Mouse (Mus musculus) CD4-positive, CD25-positive, alpha-beta regulatory T cell, adult 9 weeks (primary cell): ENCODE data around the gene Palm3. TPM values are rescaled to one million over a fixed set of nuclear protein-coding genes. Genes with fewer than 3 reads are reported as not detected.

Source experiments
- polyA plus RNA-seq: library from polyadenylated mRNA; unstranded; fragments of 100-300 nt; shearing (Covaris generic); gene quantifications from one replicate; pipeline ENCODE4 v1.2.1, GENCODE M21; 2017

Palm3 gene
- 4.0 TPM for polyA plus RNA-seq

DNA sequence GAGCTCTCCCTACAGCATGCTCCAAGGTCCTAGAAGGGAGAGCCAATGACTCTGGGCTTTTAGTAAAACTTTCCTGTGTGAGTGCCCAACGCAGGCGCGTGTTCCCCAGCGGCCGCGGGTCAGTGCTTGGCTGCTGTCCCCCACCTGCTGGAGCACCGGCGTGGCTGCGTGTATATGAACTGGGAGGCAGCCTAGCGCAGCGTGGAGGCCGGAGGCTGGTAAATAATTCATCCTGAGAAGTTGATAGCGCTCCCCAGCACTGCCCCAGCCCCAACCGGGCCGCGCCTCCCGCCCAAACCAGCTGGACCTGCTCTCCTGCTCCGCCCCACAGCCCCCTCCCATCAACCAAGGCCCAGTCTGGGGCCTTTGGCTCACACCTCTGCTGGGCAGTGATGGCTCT, at the start of gene Palm3:
TSS of gene Palm3 (plus strand) at position 376 of the 400 bp plus-strand sequence.

DNA sequence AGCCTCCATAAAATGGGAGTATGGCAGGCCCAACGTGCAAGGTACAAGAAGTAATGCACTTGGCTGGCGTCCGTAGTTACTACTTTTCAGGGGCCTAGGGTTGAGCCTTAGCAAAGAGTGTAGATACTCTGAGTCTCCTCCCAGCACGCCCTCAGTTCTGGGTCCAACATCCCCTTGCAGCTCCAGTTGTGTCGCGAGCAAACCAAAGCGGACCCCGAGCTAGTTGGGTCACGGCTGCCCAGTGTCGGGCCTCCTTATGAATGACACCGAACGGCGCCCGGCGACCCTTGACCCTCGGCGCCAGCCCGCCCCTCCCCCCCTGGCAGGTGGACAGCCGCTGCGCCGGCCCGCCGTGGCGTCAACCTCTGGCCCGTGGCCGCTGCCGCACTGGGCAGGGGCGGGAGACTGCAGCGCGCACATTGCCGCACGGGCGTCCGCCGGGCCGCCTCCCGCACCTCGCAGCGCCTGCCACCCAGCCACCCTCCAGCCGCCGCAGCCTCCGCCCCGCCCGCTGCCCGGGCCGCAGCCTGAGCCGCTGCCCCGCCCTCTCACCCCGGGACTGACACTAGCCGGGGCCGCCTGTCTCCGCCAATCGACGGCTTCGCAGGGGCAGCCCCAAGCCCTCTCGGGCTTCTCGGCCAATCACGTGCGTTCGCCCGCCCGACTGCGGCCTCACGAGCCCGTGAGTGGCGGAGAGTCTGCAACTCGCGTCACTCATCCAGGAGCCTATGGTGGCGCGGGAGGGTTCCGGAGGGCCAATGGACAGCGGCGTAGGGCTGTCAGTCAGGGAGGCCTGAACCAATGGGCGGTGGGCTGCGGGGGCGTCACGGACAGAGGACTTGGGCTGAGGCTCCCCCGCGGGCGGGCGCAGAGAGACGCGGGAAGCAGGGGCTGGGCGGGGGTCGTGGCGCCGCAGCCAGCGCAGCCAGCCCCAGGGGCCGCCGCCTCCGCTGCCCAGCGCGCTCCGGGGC, 48.8 kb upstream of the Palm3 start, which contains the start of gene Prkaca:
TSS of gene Prkaca (plus strand) at position 844 of the 971 bp plus-strand sequence.

DNA sequence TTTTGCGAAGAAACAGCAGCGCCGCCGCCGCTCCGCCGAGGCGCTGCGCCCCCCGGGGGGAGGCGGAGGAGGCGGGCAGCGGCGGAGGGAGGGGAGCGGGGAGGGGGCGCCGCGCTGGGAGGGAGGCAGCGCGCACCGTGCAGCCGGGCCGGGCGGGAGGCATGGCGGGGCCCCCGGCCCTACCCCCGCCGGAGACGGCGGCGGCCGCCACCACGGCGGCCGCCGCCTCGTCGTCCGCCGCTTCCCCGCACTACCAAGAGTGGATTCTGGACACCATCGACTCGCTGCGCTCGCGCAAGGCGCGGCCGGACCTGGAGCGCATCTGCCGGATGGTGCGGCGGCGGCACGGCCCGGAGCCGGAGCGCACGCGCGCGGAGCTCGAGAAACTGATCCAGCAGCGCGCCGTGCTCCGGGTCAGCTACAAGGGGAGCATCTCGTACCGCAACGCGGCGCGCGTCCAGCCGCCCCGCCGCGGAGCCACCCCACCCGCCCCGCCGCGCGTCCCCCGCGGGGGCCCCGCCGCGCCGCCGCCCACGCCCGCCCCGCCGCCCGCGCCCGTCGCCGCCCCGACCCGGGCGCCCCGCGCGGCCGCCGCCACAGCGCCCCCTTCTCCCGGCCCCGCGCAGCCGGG, 23.6 kb upstream of the Palm3 start, which contains the start of gene Samd1:
TSS of gene Samd1 (plus strand) at position 162 of the 631 bp plus-strand sequence.

DNA sequence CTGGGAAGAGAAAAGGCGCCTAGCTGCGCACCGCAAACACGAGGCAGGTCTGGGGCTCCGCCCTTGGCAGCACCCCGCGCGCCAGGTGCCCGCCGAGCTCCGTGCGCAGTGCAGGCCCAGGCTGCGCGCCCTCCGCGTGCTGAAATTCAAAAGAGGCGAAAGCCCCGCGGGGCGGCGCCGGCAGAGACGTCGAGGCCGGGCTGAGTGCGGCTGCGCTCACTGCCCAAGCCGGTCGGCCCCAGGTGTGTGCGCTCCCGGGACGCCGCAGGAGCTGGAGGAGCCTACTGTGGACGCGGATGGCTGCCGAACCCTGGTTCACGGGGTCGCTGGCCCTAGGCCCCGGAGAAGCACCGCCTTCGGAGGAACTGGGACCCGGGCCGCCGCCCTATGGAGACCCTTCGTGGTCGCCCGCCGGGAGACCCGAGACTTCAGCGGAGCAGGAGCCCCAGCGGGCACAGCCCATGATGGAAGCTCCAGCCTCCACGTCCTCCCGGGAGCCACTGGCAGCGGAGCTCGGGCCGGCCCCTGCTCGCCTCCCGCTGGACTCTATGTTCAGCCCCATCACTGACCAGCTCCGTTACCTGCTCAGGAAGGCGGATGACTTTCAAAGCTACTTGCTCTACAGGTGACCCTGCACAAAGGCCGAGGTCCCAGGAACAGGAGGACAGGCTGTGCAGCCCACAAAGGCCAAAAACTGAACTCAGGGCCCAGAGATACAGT, 19.8 kb upstream of the Palm3 start, which contains the start of gene 1700067K01Rik:
TSS of gene 1700067K01Rik (plus strand) at position 222 of the 720 bp plus-strand sequence.

DNA sequence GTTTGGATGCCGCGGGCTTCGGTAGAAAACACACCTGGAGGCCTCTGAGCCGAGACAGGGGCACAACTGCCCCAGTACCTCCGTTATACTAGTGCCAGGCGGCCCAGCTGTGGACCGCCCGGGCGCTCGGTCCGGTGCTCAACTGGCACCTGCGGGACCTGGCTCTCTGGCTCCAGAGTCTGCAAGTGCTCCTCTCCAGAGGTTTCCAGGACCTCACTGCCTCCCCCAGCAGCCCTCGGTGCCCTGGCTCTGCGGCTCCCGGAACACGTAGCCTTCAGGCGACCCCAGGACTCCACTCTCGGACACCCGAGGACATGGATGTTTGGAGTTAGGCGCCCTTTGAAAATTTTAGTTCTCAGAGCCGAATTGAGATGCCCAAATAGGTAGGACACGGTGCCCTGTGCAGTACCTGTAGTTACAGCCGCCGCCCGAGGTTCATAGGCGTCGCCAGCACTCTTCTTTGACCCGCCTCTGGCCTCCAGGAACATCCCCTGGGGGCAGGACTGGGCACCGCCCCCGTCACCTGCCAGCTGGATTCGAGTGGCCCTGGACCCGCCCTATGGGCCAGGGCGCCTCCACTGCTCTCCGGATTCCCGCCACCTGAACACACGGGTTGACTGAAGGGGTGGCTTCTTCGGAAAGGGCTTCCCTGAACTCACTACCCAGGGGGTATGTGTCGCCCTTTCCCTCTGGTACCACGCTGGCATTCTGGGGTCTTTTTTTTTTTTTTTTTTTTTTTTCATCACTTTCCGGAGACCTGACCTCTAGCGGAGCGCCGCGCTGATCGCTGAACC, 9.4 kb upstream of the Palm3 start, which contains the start of gene 2210011C24Rik:
TSS of gene 2210011C24Rik (minus strand) at position 467 of the 794 bp plus-strand sequence.

DNA sequence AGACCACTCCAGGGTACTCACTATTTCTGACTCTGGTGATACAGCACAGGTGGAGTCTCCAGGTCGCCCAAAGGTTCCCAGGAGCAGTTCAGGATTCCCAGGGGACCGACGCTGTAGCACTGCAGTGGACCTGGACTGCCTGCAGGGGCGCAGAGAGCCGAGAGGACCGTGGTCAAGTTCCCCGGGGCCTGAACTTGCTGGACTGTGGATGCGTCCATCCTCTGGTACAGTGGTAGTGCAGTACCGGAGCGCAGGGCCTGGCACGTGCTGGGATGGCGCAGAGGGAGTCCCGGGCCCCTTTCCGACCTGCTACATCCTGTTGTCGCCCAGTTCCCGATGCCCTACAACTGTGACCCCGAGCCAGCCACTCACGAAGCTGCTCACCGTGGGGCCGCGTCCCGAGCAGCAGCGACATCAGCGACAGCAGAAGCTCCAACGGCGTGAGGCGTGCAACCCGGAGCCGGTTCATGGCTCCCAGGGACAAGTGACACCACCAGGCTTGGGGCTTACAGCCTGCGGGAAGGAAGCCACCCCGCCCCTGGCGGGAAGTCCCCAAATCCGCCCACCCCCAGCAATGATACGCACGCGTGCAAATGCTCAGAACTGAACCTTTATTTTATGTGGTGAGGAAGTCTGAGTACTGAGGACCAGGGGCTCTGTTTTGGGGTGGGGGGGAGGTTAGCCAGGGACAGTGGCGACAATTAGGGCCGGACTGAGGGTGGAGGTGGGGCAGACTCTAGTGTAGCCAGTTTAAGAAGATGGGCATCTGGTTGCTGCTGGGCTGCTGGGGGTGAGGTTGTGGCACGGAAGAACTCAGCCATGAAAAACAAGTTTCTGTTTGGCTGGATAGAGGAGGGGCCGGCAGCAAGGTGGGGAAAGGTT, 21.0 kb downstream of the Palm3 start, which contains the start of gene Il27ra:
TSS of gene Il27ra (minus strand) at position 524 of the 882 bp plus-strand sequence.

DNA sequence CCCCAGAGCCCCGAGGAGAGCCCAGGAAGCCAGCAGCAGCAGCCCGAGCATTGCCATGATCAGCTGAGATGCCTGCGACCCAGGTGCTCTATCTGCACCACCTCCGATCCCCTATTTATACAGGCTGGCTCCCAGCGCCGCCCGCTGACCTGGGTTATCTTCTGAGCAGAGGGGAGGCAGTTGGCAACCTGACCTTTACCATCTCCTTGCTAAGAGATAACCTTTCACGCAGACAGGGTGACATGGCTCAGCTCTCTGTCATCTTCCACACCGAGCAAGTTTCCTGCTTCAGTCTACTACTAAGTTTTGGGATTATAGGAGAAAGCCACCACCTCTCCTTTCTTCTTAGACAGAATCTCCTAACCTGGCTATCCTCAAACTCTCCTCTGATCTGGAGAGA, 23.6 kb downstream of the Palm3 start, which contains the start of gene Rln3:
TSS of gene Rln3 (minus strand) at position 101 of the 400 bp plus-strand sequence.

DNA sequence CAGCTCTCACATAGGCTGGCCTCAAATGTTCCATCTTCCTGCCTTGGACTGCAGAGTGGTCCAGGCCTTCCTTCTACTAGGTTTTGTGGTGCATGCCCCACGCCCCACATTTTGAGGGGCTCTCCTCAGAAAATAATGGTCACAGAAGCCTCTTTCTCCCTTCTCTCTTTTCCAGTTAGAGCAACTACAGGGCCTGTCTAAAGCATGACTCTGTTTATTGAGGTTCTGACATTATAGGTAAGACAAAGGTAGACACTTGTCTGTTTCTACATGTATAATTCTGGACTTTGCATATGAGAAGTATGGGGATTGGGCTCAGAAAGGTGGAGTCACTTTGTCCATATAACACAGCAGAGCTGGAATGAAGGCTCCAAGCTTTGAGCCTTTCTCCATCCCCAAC, 43.8 kb downstream of the Palm3 start, which contains the start of gene Gm10643:
TSS of gene Gm10643 (minus strand) at position 101 of the 400 bp plus-strand sequence.

DNA sequence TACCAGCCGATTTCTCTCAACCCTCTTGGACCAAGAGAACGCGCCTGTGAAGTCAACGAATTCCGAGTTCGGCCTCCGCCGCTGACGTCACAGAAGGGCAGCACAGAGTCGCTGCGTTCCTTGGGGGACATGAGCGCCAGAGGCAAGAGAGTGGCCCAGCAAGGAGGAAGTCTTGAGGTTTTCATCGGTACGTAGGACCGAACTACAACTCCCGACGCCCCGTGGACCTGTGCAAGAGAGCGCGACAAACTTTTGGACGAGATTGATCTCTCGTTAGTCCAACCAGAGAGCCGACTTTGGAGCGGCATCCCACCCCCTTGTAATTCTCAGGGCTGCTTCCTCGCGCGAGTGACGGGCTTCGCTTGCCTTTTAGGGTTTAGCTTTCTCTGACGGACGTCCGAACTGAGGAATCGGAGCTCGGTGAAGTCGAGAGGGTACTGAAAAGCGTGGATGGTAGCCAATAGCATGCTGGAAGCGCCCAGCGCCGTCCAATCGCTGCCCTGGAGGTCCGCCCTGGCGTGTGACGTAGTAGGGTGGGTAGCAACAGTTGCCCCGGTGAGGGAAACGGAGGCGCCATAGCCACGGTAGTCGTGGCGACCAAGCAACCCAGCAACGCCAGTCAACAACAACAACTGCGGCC, 45.1 kb downstream of the Palm3 start, which contains the start of gene Rfx1:
TSS of gene Rfx1 (plus strand) at position 544 of the 640 bp plus-strand sequence.

Other genes starting within 250 kb of the Palm3 start
- gene Adgrl1, start 121.4 kb upstream of the Palm3 start, polyA plus RNA-seq = 4.2 TPM
- 0.37 TPM for gene Gm10644, start 66.3 kb upstream of the Palm3 start, polyA plus RNA-seq
- 18.7 TPM for gene Asf1b, start 66.0 kb upstream of the Palm3 start, polyA plus RNA-seq
- gene Prkaca, start 48.5 kb upstream of the Palm3 start, polyA plus RNA-seq = 2.1 TPM
- 2.9 TPM for gene Samd1, start 23.8 kb upstream of the Palm3 start, polyA plus RNA-seq
- 0.82 TPM for gene 1700067K01Rik, start 20.0 kb upstream of the Palm3 start, polyA plus RNA-seq
- 0.38 TPM for gene 2210011C24Rik, start 9.3 kb upstream of the Palm3 start, polyA plus RNA-seq
- 415 TPM for gene Il27ra, start 21.1 kb downstream of the Palm3 start, polyA plus RNA-seq
- gene Rln3, start 23.5 kb downstream of the Palm3 start, polyA plus RNA-seq = 132 TPM
- 0.98 TPM for gene Gm10643, start 43.7 kb downstream of the Palm3 start, polyA plus RNA-seq
- gene Rfx1, start 45.4 kb downstream of the Palm3 start, polyA plus RNA-seq = 28.6 TPM
- gene Dcaf15, start 83.3 kb downstream of the Palm3 start, polyA plus RNA-seq = 30.2 TPM
- gene Podnl1, start 104.5 kb downstream of the Palm3 start, polyA plus RNA-seq = 9.3 TPM
- gene Cc2d1a, start 126.5 kb downstream of the Palm3 start, polyA plus RNA-seq = 59.6 TPM
- gene 4930432K21Rik, start 126.6 kb downstream of the Palm3 start, polyA plus RNA-seq = 3.3 TPM
- not detected for gene Nanos3, start 163.7 kb downstream of the Palm3 start, polyA plus RNA-seq
- 3.4 TPM for gene Zswim4, start 215.6 kb downstream of the Palm3 start, polyA plus RNA-seq
- 327 TPM for gene D8Ertd738e, start 228.2 kb downstream of the Palm3 start, polyA plus RNA-seq
- 17.2 TPM for gene Mri1, start 235.9 kb downstream of the Palm3 start, polyA plus RNA-seq
- gene Ccdc130, start 248.9 kb downstream of the Palm3 start, polyA plus RNA-seq = 42.3 TPM